Mouse (Mus musculus): ENCODE measurements around the gene Ptpn5.

DNA sequence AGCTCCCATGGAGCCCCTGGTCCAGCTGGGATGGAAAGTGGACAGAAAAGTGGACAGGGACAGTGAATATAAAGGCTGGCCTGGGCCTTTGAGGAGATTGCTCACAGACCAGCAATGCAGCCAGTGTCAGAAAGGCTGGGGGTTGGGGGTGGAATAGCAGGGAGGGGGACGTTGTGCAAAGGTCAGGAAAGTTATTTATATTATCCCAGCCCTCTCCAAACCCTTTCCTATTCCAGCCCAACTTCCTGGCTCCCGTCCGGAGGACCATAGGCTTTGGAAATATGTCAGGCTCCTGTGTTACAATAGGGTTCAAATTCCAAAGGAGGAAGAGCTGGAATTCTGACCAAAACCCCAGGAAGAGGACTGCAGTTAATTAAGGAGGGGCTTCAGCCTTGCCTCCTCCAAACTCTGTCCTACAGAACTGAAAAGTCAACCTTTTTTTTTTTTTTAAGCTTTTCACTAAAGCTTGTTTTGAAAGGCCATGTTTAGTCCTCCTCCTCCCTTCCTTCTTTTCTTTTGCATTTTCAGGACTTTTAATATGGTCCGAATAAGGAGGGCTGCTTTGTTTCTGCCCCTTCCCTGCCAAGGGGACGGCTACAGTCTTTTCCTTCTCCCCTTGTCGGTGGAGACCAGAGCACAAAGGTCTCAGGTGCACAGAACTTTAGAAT is 90.5 kb downstream of the Ptpn5 start:
- TF ChIP-seq CTCF (IDR thresholded peaks at IDR 0.05; ENCODE audit: low read depth, low read length) (no peak), POLR2A (IDR thresholded peaks at IDR 0.05; ENCODE audit: borderline replicate concordance, low read depth, low read length) (no peak)
